Mouse (Mus musculus): Measurements from ENCODE around the gene Proca1. TPM values are rescaled to one million over a fixed set of nuclear protein-coding genes. Genes with fewer than 3 reads are reported as not detected.

Proca1 gene
- polyA plus RNA-seq, 1 experiment from 2014 or later: 1.5 TPM

- H3K9me3 ChIP-seq: no peaks in the 10 kb centered on the region
- peaks cover 44% of the 10 kb centered on the region for H3K4me1 ChIP-seq
- 64% methylated on average over 6 of the region's 6 CpGs for WGBS
- peaks cover 43% of the 10 kb centered on the region for H3K36me3 ChIP-seq (replicated peaks)
- DNase-seq (ENCODE audit: extremely low spot score, low spot score): no peak
- H3K27me3 ChIP-seq (ENCODE audit: poor library complexity, severe bottlenecking): no peaks in the 10 kb centered on the region
- peak overlapping the region; percentile 99 for H3K27ac ChIP-seq
- H3K4me3 ChIP-seq: peak overlapping the region; percentile 81
Measured at GRCm38 (mm10) chr11:78190041-78190440, 3.2 kb upstream of the Proca1 start.

GRCm38 (mm10) chr11:78194411-78195100, 1.4 kb downstream of the Proca1 start:
- peak overlapping the region; percentile 75 for H3K27ac ChIP-seq
- H3K36me3 ChIP-seq (replicated peaks): peaks cover 43% of the 10 kb centered on the region
- 3% methylated on average over 30 of the region's 30 CpGs for WGBS

DNA sequence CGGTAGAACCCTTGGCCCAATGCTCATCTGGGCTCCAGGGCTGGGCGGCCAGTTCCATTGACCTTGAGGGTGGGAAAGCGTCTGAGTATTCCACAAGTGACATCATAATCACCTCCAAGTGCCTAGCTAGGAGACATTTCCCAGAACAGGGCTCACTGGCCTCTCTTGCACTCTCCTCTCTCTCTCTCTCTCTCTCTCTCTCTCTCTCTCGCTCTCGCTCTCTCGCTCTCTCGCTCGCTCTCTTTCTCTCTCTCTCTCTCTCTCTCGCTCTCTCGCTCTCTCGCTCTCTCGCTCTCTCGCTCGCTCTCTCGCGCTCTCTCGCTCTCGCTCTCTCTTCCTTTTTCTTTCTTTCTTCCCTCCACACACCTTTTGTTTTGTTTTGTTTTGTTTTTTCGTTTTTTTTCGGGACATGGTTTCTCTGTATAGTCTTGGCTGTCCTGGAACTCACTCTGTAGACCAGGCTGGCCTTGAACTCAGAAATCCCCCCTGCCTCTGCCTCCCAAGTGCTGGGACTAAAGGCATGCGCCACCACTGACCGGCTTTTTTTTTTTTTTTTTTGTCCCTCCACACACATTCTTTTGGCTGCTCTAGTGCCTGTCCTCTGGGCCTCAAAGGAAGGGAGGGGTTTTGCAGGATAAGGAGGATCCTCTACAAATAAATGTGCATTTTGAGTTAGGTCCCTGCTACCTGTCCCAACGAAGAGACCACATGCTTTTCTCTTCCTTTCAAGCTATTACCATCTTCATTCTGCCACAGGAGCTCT, 2.1 kb downstream of the Proca1 start:
- Histone ChIP-seq H3K27me3 (ENCODE audit: poor library complexity, severe bottlenecking) (no peaks in the 10 kb centered on the region), H3K36me3 (replicated peaks) (peaks cover 38% of the 10 kb centered on the region), H3K9me3 (no peaks in the 10 kb centered on the region), H3K4me3 (peak overlapping the region; percentile 56), H3K27ac (peak overlapping the region; percentile 75), H3K4me1 (peaks cover 28% of the 10 kb centered on the region)
- WGBS: 62% methylated on average over 23 of the region's 23 CpGs
- DNase-seq (ENCODE audit: extremely low spot score, low spot score): no peak

More at GRCm38 (mm10) chr11:78194411-78195100, 1.4 kb downstream of the Proca1 start:
- Histone ChIP-seq H3K9me3 (no peaks in the 10 kb centered on the region), H3K27me3 (ENCODE audit: poor library complexity, severe bottlenecking) (no peaks in the 10 kb centered on the region), H3K4me1 (peaks cover 35% of the 10 kb centered on the region), H3K4me3 (peak overlapping the region; percentile 56)
- DNase-seq (ENCODE audit: extremely low spot score, low spot score): peak; percentile 79

- no peak for DNase-seq (ENCODE audit: extremely low spot score, low spot score)
- Histone ChIP-seq H3K27me3 (ENCODE audit: poor library complexity, severe bottlenecking) (no peaks in the 10 kb centered on the region), H3K27ac (no peak overlapping the region), H3K4me3 (no peak overlapping the region), H3K9me3 (no peaks in the 10 kb centered on the region), H3K36me3 (replicated peaks) (peaks cover 45% of the 10 kb centered on the region), H3K4me1 (peaks cover 6% of the 10 kb centered on the region)
- 95% methylated on average over 3 of the region's 3 CpGs for WGBS
Measured at GRCm38 (mm10) chr11:78202372-78202771, 9.2 kb downstream of the Proca1 start.

DNA sequence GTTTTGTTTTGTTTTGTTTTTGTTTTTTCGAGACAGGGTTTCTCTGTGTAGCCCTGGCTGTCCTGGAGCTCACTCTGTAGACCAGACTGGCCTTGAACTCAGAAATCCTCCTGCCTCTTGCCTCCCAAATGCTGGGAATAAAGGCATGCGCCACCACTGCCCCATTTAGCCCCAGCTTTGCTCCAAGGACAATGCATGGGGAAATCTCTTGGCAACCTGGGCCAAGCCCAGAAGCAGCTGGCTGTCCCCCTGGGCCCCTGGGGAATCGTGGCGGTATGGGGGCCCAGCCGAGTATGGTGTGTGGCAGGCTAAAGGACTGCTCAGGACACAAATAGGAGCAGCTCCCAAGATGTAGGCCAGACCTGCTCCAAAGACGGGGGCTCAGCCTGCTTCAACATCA, 11.1 kb downstream of the Proca1 start:
- H3K27ac ChIP-seq: no peak overlapping the region
- no peaks in the 10 kb centered on the region for H3K27me3 ChIP-seq (ENCODE audit: poor library complexity, severe bottlenecking)
- DNase-seq (ENCODE audit: extremely low spot score, low spot score): no peak
- H3K36me3 ChIP-seq (replicated peaks): peaks cover 65% of the 10 kb centered on the region
- no peak overlapping the region for H3K4me3 ChIP-seq
- WGBS: 85% methylated on average over 6 of the region's 6 CpGs
- peaks cover 6% of the 10 kb centered on the region for H3K4me1 ChIP-seq
- no peaks in the 10 kb centered on the region for H3K9me3 ChIP-seq

- H3K27ac ChIP-seq: peak overlapping the region; percentile 70
- no peak for DNase-seq (ENCODE audit: extremely low spot score, low spot score)
- 81% methylated on average over 13 of the region's 13 CpGs for WGBS
- H3K36me3 ChIP-seq (replicated peaks): peaks cover 78% of the 10 kb centered on the region
- H3K9me3 ChIP-seq: no peaks in the 10 kb centered on the region
- no peaks in the 10 kb centered on the region for H3K27me3 ChIP-seq (ENCODE audit: poor library complexity, severe bottlenecking)
- H3K4me1 ChIP-seq: peaks cover 6% of the 10 kb centered on the region
- H3K4me3 ChIP-seq: no peak overlapping the region
Measured at GRCm38 (mm10) chr11:78205361-78206206, 12.4 kb downstream of the Proca1 start.

- H3K9me3 ChIP-seq: no peaks in the 10 kb centered on the region
- DNase-seq (ENCODE audit: extremely low spot score, low spot score): no peak
- peaks cover 94% of the 10 kb centered on the region for H3K36me3 ChIP-seq (replicated peaks)
- H3K4me3 ChIP-seq: no peak overlapping the region
- H3K27me3 ChIP-seq (ENCODE audit: poor library complexity, severe bottlenecking): no peaks in the 10 kb centered on the region
- WGBS: 93% methylated on average over 7 of the region's 7 CpGs
- no peak overlapping the region for H3K27ac ChIP-seq
- peaks cover 6% of the 10 kb centered on the region for H3K4me1 ChIP-seq
Measured at GRCm38 (mm10) chr11:78207190-78207589, 14.0 kb downstream of the Proca1 start.

DNA sequence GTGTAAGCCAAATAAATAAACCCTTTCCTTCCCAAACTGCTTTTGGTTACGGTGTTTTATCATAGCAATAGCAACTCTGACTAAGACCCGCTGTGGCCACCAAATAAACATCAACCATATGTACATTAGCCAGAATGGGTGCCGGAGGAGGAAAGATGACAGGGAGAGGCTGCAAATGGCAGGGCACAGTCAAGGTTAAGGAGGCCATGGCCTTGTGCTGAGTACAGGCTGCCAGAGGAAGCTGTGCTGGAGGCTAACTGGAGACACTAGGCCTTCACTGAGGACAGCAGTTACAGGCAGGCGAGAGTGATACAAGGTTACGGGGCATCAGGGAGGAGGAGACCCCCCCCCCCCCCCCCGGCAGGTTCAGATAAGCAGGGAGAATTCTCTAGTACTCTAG, 16.7 kb downstream of the Proca1 start:
- Histone ChIP-seq H3K27me3 (ENCODE audit: poor library complexity, severe bottlenecking) (no peaks in the 10 kb centered on the region), H3K36me3 (replicated peaks) (peaks cover 100% of the 10 kb centered on the region), H3K9me3 (no peaks in the 10 kb centered on the region), H3K4me3 (no peak overlapping the region), H3K4me1 (peaks cover 6% of the 10 kb centered on the region), H3K27ac (no peak overlapping the region)
- 91% methylated on average over 6 of the region's 6 CpGs for WGBS
- DNase-seq (ENCODE audit: extremely low spot score, low spot score): no peak

GRCm38 (mm10) chr11:78210615-78211014, 17.4 kb downstream of the Proca1 start:
- Histone ChIP-seq H3K27me3 (ENCODE audit: poor library complexity, severe bottlenecking) (no peaks in the 10 kb centered on the region), H3K36me3 (replicated peaks) (peaks cover 100% of the 10 kb centered on the region), H3K4me1 (peaks cover 5% of the 10 kb centered on the region), H3K4me3 (no peak overlapping the region), H3K9me3 (no peaks in the 10 kb centered on the region), H3K27ac (no peak overlapping the region)
- no peak for DNase-seq (ENCODE audit: extremely low spot score, low spot score)
- 83% methylated on average over 7 of the region's 7 CpGs for WGBS

GRCm38 (mm10) chr11:78211513-78211912, 18.3 kb downstream of the Proca1 start:
- Histone ChIP-seq H3K4me1 (no peaks in the 10 kb centered on the region), H3K9me3 (no peaks in the 10 kb centered on the region), H3K27ac (no peak overlapping the region), H3K27me3 (ENCODE audit: poor library complexity, severe bottlenecking) (no peaks in the 10 kb centered on the region), H3K4me3 (no peak overlapping the region), H3K36me3 (replicated peaks) (peaks cover 100% of the 10 kb centered on the region)
- DNase-seq (ENCODE audit: extremely low spot score, low spot score): no peak
- WGBS: 92% methylated on average over 5 of the region's 5 CpGs

GRCm38 (mm10) chr11:78213086-78213817, 20.1 kb downstream of the Proca1 start:
- Histone ChIP-seq H3K27me3 (ENCODE audit: poor library complexity, severe bottlenecking) (no peaks in the 10 kb centered on the region), H3K27ac (no peak overlapping the region), H3K4me1 (no peaks in the 10 kb centered on the region), H3K4me3 (no peak overlapping the region), H3K36me3 (replicated peaks) (peaks cover 99% of the 10 kb centered on the region), H3K9me3 (no peaks in the 10 kb centered on the region)
- DNase-seq (ENCODE audit: extremely low spot score, low spot score): no peak
- WGBS: 95% methylated on average over 14 of the region's 14 CpGs

DNA sequence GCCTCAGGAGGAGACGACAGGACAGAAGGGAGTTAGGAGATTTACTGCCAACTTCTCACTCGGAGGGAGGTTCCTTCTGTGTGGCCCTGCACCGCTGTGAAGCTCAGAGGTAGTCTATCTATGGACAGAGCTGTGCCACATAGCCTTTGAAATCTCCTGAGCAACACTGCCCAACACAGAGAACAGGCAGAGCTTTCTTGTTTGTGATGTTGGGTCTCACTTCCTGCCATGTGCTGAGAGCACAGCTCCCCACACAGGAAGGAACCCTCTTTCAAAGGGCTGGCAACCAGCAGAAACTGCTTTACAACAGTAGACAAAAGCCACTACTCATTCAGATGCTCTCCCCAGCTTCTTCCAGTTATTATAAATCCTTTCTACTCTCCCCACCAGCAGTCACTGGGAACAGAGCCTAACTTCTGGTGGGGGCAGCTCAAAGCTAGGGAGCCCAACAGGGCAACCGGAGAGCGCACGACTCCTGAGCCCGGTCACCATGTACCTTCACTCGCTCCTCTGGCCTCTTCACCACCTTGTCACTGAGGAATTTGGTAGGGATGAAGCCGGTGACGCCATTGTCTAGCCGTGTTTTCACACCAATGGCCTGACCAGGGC, 22.6 kb downstream of the Proca1 start:
- Histone ChIP-seq H3K4me3 (no peak overlapping the region), H3K27me3 (ENCODE audit: poor library complexity, severe bottlenecking) (no peaks in the 10 kb centered on the region), H3K9me3 (no peaks in the 10 kb centered on the region), H3K4me1 (no peaks in the 10 kb centered on the region), H3K27ac (no peak overlapping the region), H3K36me3 (replicated peaks) (peaks cover 99% of the 10 kb centered on the region)
- WGBS: 95% methylated on average over 11 of the region's 11 CpGs
- no peak for DNase-seq (ENCODE audit: extremely low spot score, low spot score)
